Mouse (Mus musculus): ENCODE data around the gene Rgl2.

Rgl2 gene

DNA sequence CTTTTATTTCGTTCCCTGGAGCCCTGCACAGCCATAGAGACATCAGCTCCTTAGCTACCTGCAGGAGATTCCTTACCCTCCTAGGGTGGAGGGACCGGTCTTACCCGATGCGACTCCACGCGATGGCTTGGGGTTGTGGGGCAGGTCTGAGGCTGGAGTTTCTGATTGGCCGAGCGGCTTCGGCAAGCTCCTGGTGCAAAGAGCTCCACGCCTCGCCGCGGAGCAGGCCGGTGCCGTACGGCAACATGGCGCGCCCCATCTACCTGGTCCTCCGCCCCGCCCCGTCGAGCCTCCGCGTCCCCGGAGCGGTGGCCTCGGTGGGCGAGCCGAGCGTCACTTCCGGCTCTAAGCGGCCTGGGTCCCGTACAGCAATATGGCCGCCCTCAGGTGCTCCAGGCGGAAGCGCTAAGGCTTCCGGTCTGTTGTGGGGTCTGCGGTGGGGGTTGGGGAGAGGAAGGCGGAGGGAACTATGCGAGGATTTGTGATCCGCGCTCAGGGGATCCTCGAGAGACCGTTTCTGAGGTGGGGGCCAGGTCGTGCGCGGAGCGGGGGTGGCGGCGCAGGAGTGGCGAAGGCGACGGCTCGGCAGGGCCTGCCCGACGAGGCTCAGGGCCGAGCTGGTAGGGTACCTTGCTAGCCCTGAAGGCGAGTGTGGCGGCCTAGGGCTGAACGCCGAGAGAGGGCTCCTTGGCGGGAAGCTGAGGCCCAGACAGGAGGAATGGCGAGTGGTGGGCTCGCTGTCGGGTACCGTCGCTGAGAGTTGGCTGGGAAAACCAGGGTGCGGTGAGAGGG lies 20.1 kb upstream of the Rgl2 start, which contains the start of gene Daxx:
Daxx (plus strand) TSS at position 338 of the 792 bp plus-strand sequence.
- DNase-seq = peak; percentile 100

GRCm38 (mm10) chr17:33909869-33910250 lies 19.5 kb upstream of the Rgl2 start:
- peak; percentile 57 for DNase-seq

DNA sequence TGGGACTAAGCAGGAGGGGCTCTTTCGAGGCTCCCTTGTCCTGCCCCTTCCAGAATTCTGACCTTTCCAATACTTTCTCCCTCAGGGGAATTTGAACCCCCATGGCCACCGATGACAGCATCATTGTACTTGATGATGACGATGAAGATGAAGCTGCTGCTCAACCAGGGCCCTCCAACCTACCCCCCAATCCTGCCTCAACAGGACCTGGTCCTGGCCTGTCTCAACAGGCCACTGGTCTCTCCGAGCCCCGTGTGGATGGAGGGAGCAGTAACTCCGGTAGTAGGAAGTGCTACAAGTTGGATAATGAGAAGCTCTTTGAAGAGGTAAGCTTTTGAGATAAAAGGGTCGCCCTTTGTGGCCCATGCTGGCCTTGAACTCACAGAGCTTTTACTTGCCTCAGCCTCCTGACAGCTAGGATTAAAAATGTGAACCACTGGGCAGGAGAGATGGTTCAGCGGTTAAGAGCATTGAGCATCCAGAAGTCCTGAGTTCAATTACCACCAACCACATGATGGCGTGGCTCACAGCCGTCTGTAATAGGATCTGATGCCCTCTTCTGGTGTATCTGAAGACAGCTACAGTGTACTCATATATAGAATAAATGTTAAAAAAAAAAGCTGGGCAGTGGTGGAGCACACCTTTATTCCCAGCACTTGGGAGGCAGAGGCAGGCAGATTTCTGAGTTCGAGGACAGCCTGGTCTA lies 18.8 kb upstream of the Rgl2 start:
- no peak for DNase-seq

- no peak for DNase-seq
Measured at GRCm38 (mm10) chr17:33911052-33911812, 18.1 kb upstream of the Rgl2 start.

GRCm38 (mm10) chr17:33911813-33912414 lies 17.4 kb upstream of the Rgl2 start:
- DNase-seq = no peak

DNA sequence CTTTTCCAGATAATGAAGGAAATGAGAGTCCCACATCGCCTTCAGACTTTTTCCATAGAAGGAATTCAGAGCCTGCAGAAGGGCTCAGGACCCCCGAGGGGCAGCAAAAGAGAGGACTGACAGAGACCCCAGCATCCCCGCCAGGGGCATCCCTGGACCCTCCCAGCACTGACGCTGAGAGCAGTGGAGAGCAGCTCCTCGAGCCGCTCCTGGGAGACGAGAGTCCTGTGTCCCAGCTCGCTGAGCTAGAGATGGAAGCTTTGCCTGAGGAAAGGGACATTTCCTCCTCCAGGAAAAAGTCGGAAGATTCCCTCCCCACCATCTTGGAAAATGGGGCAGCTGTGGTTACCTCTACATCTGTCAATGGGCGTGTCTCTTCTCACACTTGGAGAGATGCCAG lies 16.1 kb upstream of the Rgl2 start:
- no peak for DNase-seq

- DNase-seq = no peak
Measured at GRCm38 (mm10) chr17:33913905-33914304, 15.4 kb upstream of the Rgl2 start.

GRCm38 (mm10) chr17:33914969-33915391 lies 14.4 kb upstream of the Rgl2 start:
- DNase-seq = no peak

DNA sequence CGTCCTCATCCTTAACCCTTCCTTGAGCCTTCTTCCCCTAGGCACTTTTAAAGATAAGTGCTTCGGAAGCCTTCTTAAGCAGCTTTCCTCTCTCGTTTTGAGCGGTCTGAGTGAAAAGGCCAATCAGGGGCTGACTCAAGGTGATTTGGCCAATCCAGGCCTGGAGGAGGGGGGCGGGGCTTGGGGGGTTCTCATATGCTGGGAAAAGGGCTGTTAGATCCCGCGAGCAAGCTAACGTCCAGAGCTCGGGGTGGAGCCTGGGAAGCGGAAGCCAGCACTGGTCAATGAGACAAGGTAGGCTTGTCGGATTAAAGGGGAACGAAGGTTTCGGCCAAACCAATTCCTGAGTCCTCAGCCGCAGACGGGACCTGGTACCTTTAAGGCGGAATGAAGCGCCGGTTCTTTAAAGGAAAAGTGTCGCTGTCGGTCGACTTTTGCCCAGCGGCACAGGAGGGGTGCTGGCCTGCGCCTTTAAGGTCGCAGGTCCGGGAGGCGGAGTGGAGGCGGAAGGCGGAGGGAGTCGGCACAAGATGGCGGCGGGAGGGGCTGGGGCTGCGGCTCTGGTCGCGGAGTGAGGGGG lies 13.6 kb upstream of the Rgl2 start, which contains the start of the genes Tapbp and Zbtb22:
Tapbp (plus strand) TSS at position 229 of the 580 bp plus-strand sequence.
Zbtb22 (plus strand) TSS at position 234 of the 580 bp plus-strand sequence.
- peak; percentile 97 for DNase-seq

DNA sequence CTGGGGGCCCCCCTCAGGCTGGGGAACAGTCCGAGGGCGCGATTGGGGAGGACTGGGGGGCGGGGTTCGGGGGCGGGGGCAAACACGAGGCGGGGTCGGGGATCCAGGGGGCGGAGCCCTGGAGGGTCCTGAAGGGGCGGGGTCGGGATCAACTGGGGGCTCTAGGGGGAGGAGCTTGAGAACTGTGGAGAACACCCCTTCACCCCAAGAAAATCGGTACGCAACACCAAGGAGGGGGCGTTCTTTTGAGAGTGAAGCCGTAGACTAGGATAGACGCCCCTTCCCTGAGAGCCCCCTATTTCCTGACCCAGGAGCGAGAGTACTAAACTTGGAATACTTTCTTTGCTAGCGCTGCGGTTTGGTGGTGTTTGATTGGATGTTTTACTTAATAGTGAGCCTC lies 13.0 kb upstream of the Rgl2 start:
- DNase-seq = no peak

DNA sequence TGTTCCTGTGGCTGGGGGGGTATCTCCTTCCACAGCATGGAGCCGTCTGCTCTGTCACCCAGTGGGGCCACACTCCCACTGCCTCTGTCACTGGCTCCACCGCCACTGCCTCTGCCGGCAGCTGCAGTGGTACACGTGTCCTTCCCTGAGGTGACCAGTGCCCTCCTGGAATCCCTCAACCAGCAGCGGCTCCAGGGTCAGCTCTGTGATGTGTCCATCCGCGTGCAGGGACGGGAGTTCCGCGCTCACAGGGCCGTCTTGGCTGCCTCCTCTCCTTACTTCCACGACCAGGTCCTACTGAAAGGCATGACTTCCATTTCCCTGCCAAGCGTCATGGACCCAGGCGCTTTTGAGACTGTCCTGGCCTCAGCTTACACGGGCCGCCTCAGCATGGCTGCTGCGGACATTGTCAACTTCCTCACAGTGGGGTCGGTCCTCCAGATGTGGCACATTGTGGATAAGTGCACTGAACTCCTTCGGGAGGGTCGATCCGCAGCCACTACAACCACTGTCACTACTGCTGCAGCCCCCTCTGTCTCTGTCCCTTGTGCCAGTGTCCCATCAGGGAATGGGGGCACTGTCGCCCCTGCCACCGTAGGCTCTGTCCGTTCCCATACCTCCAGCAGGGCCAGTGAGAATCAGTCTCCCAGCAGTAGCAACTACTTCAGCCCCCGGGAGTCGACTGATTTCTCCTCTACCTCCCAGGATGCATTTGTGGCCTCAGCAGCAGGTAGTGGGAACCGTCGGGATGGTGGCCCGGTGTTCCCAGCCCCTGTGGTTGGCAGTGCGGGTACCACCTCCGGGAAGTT lies 12.3 kb upstream of the Rgl2 start:
- DNase-seq = no peak

GRCm38 (mm10) chr17:33917656-33918292 lies 11.6 kb upstream of the Rgl2 start:
- DNase-seq = no peak

DNA sequence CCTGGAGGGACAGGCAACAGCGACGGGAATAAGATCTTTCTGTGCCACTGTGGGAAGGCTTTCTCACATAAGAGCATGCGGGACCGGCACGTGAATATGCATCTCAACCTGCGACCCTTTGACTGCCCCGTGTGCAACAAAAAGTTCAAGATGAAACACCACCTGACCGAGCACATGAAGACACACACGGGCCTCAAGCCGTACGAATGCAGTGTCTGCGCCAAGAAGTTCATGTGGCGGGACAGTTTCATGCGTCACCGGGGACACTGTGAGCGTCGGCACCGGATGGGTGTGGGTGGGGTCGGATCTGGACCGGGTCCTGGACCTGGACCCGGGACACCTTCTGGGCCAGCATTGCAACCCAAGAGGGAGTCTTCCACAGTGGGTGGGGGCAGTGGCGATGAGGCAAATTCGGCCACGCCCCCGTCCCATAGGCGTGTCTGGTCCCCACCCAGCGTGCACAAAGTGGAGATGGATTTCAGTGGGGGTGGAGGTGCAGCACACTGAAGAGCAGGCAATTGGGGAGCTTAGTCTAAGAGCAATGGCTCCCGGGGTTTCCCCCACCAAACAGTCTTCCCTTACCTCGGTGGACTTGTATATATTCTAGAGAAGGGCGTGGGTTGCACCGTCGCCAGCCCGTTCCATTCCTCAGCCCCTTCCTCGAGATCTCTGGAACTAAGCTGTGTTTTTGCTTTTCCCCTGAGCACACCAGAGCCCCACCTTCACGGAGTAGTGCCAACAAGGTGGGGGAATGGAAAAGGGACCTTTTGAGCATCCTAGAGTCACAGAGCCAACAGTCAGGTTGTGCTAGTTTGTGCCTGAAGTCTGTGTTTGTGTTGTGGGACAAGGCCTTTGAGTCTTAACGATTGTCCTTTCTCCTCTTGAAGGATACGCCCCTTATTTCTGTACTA lies 10.8 kb upstream of the Rgl2 start:
- DNase-seq = no peak

DNA sequence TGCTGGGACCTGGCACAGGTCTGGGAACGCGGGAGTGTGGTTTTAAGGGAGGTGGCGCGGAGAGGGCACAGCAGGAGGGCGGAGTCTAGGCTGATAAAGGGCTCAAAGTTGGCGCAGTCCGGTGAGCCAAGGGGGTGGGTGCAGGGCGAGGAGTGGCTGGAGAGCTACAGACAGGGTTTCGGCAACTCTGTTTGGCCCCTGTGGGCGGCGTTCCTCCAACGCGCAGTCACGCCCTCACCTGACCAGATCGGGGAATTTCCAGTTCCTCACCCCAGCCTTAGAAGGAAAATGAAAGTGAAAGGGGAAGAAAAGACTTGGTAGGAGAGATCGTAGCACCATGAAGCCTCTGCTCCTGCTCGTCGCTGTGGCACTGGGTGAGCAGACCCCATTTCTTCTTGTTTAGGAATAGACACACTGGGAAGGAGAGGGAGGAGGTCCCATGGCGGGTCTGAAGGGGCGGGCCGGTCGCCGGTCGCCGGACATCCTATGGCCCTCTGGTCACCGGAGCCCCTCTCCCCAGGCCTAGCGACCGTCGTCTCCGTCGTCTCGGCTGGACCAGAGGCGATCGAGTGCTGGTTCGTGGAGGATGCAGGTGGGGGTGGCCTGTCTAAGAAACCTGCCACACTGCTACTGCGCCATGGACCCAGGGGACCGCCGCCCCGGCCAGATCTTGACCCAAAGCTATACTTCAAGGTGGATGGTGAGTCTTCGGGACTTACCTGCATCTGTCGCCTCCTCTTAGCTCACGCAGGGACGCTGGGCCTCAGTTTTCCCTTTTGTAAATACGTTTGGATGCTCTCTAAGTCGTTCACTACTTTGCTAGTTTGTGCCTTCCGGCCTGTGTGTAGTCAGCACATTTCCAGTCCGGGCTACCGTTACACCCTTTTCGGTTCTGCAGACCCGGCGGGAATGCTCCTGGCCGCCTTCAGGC lies 9.7 kb upstream of the Rgl2 start:
- peak; percentile 89 for DNase-seq

DNA sequence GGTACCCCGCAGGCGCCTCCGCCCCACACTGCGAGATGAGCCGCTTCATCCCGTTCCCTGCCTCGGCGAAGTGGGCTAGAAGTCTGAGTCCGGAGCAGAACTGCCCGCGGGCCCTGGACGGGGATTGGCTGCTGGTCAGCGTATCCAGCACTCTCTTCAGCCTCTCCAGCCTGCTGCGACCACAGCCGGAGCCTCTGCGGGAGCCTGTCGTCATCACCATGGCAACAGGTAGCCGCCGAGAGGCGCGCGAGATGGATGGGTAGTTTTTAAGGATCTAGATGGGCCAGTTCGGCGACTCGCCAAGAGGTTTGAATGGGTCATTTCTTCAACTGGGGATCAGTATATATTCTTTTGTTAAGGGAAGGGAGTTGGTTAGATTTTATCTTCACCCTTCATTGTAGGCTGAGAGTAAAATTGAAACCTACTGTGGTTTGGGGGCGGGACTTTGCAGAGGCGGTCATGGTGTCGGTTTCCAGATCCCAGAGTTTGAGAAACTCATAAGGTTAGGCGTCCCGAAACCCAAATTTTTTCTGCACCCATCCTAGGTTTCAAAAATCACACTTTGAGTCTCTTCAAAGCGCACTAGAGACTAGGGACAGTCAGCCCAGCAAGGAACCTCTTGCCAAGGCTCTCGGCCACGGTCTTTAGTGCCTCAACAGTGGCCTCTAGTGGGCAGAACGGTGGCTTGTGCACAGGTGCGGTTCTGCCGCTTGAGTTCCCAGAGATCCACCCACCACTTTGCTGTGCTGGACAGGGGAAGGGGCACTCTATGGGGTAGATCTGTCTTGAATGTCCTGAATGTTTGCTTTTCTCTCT lies 8.9 kb upstream of the Rgl2 start:
- DNase-seq = peak; percentile 90

DNA sequence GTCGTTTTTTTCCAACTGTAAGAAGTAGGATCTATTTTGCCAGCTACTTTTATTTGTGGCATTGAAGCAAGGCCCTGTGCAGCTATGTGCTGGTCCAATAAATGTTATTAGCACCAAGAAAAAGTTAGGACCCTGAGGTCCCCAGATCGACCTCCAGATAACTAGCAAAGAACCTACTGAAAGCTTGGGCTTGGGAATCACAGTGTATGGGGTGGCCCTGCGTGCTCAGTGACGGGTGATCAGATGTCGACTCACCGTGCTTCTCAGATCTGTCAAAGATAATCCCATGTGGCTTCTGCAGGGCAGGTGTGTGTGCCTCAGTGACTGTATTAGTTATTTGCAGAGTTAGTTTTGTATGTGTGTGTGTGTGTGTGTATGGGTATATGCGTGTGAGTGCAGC lies 8.0 kb upstream of the Rgl2 start:
- DNase-seq = no peak

DNA sequence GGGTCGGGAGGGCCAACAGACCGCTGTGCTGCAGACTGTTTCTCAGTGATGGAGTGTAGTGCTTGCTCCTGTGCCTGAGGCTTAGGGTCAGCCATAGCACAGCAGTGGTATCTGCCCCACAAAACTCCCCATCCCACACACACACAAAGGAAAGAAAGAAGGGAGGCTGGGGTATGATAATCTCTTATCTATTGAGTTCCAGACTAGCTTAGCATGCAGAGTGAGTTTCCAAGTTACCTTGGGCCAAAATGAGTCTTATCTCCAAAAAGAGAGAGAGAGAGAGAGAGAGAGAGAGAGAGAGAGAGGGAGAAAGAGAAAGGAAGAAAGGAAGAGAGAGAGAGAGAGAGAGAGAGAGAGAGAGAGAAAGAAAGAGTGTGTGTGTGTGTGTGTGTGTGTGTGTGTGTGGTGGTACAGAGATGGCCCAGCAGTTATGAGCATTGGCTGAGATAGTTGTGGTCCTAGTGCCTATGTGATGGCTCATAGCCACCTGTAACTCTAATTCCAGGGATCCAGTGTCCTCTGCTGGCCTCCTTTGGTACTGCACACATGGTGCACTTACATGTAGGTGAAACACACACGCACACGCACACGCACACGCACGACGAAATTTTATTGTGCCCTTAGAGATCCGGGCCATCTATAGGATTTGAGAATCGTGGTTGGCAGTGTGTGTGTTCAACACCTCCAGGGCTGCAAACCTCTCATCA lies 4.6 kb upstream of the Rgl2 start:
- DNase-seq = no peak
